Mouse (Mus musculus) layer of hippocampus, adult 18-20 months (tissue): Measurements from ENCODE around the gene Gria2. TPM values are rescaled to one million over a fixed set of nuclear protein-coding genes. Genes with fewer than 3 reads are reported as not detected.

Experiments used
- microRNA-seq, 2 experiments: library from miRNA; unstranded; fragments of <30 nt; microRNA quantifications; one replicate each; pipeline ENCODE4 v1.2.0; 2021
- total RNA-seq, 2 experiments: library from RNA; stranded (reverse); gene quantifications; 2 replicates each; pipeline ENCODE4 v1.2.3; 2021

The Gria2 gene
- total RNA-seq, 2 experiments from 2014 or later = 619 to 678 TPM

Small RNA genes within 50 kb of the gene (microRNA-seq; reads per million reads assigned to microRNA genes)
- 0 to 0.49 reads per million in 2 experiments for gene Gm25749

Other genes starting within 250 kb of the Gria2 start
- gene Glrb, start 110.8 kb upstream of the Gria2 start, total RNA-seq = 100 to 1,000 TPM; 146 to 148 TPM
- 1 to 10 TPM; 5.0 to 5.6 TPM for gene Pdgfc, start 233.6 kb upstream of the Gria2 start, total RNA-seq